Mouse (Mus musculus) ES-E14 (cell line): ENCODE results near the gene Pla2g16. TPM values are rescaled to one million over a fixed set of nuclear protein-coding genes. Genes with fewer than 3 reads are reported as not detected.
A peak's percentile ranks its signal among the peaks of the same experiment; 100 is the strongest.

Experiments used
- DNase-seq: peaks from one replicate; pipeline ENCODE4 v3.0.0-alpha.2; 2013; ENCODE audit warnings: low read depth, low spot score
- H3K27ac ChIP-seq: 2 replicates; pipeline ENCODE4 v1.5.1; 2012; ENCODE audit warnings: low read depth, mild to moderate bottlenecking, low read length, moderate library complexity, mixed read lengths; ENCODE audit not compliant: poor library complexity, insufficient read depth, severe bottlenecking
- H3K36me3 ChIP-seq: 2 replicates; pipeline ENCODE4 v1.6.1; 2012; ENCODE audit warnings: mild to moderate bottlenecking, low read length, moderate library complexity, mixed read lengths; ENCODE audit not compliant: control insufficient read depth, poor library complexity, insufficient read depth, severe bottlenecking
- H3K4me1 ChIP-seq, 2 experiments: fragments of 150-350 bp in 1 of 2; sonication (generic) in 1 of 2; 2 replicates each; pipeline ENCODE4 v1.6.1; 2012; ENCODE audit warnings: low read length in 2 of 2, mild to moderate bottlenecking in 1 of 2, mixed read lengths in 1 of 2; ENCODE audit not compliant: control insufficient read depth in 2 of 2, insufficient read depth in 2 of 2, poor library complexity in 1 of 2
- H3K4me3 ChIP-seq, 2 experiments: fragments of 150-350 bp in 1 of 2; sonication (generic) in 1 of 2; 2 replicates each; pipeline ENCODE4 v1.5.1; 2012; ENCODE audit warnings: low read length in 2 of 2, low read depth in 1 of 2, mild to moderate bottlenecking in 1 of 2, mixed read lengths in 1 of 2; ENCODE audit not compliant: insufficient read depth in 1 of 2, poor library complexity in 1 of 2, severe bottlenecking in 1 of 2
- H3K9ac ChIP-seq: 2 replicates; pipeline ENCODE4 v1.6.1; 2012; ENCODE audit warnings: low read depth, mild to moderate bottlenecking, low read length, mixed read lengths; ENCODE audit not compliant: poor library complexity, insufficient read depth, severe bottlenecking
- H3K9me3 ChIP-seq: fragments of 150-350 bp; sonication (generic); 2 replicates; pipeline ENCODE4 v1.6.1; 2012; ENCODE audit warnings: low read depth, mild to moderate bottlenecking, low read length; ENCODE audit not compliant: control insufficient read depth, insufficient read depth
- CHD2 ChIP-seq: IDR thresholded peaks from 2 replicates; pipeline ENCODE4 v1.6.1; 2014; ENCODE audit warnings: mild to moderate bottlenecking, low read depth, low read length, inconsistent platforms
- HCFC1 ChIP-seq: IDR thresholded peaks from 2 replicates; pipeline ENCODE4 v1.6.1; 2012; ENCODE audit warnings: low read length, inconsistent platforms, borderline replicate concordance; ENCODE audit not compliant: insufficient read depth
- MAFK ChIP-seq: IDR thresholded peaks from 2 replicates; pipeline ENCODE4 v1.6.1; 2014; ENCODE audit warnings: mild to moderate bottlenecking, low read depth, low read length, inconsistent platforms; ENCODE audit not compliant: insufficient read depth
- ZC3H11A ChIP-seq: IDR thresholded peaks from 2 replicates; pipeline ENCODE4 v1.6.1; 2012; ENCODE audit warnings: low read depth, mild to moderate bottlenecking, inconsistent platforms, low read length, borderline replicate concordance
- ZNF384 ChIP-seq: IDR thresholded peaks from 2 replicates; pipeline ENCODE4 v1.6.1; 2012; ENCODE audit warnings: low read depth, low read length, inconsistent platforms
- in situ Hi-C, 2 experiments: fragments of 600-800 bp; cut with MboI; formaldehyde crosslinking; loops; one replicate each; pipeline ENCODE4 v1.15.1; 2025; ENCODE audit warnings: low sequenced_read_pairs in 2 of 2, inconsistent platforms in 1 of 2; ENCODE audit not compliant: unreplicated experiment in 2 of 2
- total RNA-seq: library from RNA; depleted of rRNA; stranded (reverse); fragments of 300-350 nt; gene quantifications from 2 replicates; pipeline ENCODE4 v1.2.3, GENCODE M21; 2012; rRNA removed

The Pla2g16 gene
- total RNA-seq, 1 experiment = 8.3 TPM

GRCm38 (mm10) chr19:7617696-7618095 lies 60.4 kb downstream of the Pla2g16 start:
- Histone ChIP-seq H3K4me1 (no peaks in the 10 kb centered on the region), H3K27ac (no peak overlapping the region), H3K36me3 (no peaks in the 10 kb centered on the region), H3K9me3 (no peaks in the 10 kb centered on the region), H3K9ac (no peak overlapping the region), H3K4me3 (no peak overlapping the region)
- TF ChIP-seq ZC3H11A = peak; percentile 68
- TF ChIP-seq CHD2 = no peak
- no peak for TF ChIP-seq MAFK
- TF ChIP-seq ZNF384 = no peak
- TF ChIP-seq HCFC1 = no peak
- peak; percentile 54 for DNase-seq
- in situ Hi-C loops = no loop called here

DNA sequence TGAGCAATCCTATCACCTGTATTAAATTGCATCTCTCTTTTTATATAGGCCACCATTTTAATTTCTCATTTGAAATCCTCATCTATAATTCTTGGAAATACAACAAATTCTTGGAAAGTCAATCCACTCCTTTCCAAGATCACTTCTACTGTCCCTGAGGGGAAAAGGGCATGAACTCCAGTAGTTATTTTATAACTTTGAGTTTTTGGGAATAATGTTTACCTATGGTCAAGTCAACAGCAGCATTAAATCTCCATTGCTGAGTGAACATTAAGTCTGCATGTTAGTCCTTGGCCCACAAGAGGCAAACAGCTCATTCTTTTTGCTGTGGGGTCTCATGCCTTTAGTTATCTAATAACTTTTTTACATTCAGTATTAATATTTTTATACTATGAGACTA lies 75.8 kb downstream of the Pla2g16 start:
- Histone ChIP-seq H3K27ac (no peak overlapping the region), H3K9ac (no peak overlapping the region), H3K4me1 (no peaks in the 10 kb centered on the region), H3K36me3 (no peaks in the 10 kb centered on the region), H3K9me3 (no peaks in the 10 kb centered on the region), H3K4me3 (no peak overlapping the region)
- TF ChIP-seq HCFC1 (no peak), CHD2 (no peak)
- DNase-seq = no peak
- in situ Hi-C loops = no loop called here

DNA sequence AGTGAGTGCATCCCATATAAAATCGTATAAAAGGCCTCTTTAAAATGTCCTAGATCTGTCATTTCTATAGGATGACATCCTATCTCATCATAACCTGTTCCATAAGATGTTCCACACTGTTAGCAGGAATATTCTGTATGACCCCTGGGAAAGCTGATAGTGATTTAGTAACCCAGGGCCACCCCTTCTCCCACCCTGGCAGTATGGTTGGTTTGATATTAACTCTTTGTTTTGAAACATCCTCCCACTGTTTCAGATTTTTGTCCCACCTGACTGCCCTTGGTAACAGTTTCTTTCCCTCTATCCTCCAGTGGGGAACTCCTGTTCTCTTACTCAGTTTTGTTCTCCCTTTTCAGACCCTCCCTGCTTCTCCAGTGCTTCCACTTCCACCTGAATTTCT lies 76.5 kb downstream of the Pla2g16 start:
- in situ Hi-C loops = no loop called here
- Histone ChIP-seq H3K4me1 (no peaks in the 10 kb centered on the region), H3K9me3 (no peaks in the 10 kb centered on the region), H3K36me3 (no peaks in the 10 kb centered on the region), H3K4me3 (no peak overlapping the region), H3K9ac (no peak overlapping the region), H3K27ac (no peak overlapping the region)
- TF ChIP-seq MAFK (no peak), ZNF384 (no peak), ZC3H11A (no peak), HCFC1 (no peak), CHD2 (no peak)
- no peak for DNase-seq

Other genes starting within 250 kb of the Pla2g16 start
- 44.0 and 47.9 TPM in 2 replicates for gene Mark2, start 215.6 kb upstream of the Pla2g16 start, total RNA-seq
- gene Spindoc, start 174.5 kb upstream of the Pla2g16 start, total RNA-seq = 36.8 and 40.0 TPM in 2 replicates
- 28.3 and 40.4 TPM in 2 replicates for gene 2700081O15Rik, start 139.8 kb upstream of the Pla2g16 start, total RNA-seq
- 70.5 and 78.6 TPM in 2 replicates for gene Rtn3, start 74.2 kb upstream of the Pla2g16 start, total RNA-seq
- 24.9 and 26.6 TPM in 2 replicates for gene Atl3, start 63.4 kb upstream of the Pla2g16 start, total RNA-seq
- gene Lgals12, start 49.7 kb downstream of the Pla2g16 start, total RNA-seq = 0.45 and 0.53 TPM in 2 replicates
- gene Hrasls5, start 55.1 kb downstream of the Pla2g16 start, total RNA-seq = not detected in 2 replicates
- not detected in 2 replicates for gene Slc22a19, start 153.9 kb downstream of the Pla2g16 start, total RNA-seq
- not detected in 2 replicates for gene Slc22a26, start 245.2 kb downstream of the Pla2g16 start, total RNA-seq